Mouse (Mus musculus): ENCODE measurements around the gene Nrtn.

Nrtn gene

DNA sequence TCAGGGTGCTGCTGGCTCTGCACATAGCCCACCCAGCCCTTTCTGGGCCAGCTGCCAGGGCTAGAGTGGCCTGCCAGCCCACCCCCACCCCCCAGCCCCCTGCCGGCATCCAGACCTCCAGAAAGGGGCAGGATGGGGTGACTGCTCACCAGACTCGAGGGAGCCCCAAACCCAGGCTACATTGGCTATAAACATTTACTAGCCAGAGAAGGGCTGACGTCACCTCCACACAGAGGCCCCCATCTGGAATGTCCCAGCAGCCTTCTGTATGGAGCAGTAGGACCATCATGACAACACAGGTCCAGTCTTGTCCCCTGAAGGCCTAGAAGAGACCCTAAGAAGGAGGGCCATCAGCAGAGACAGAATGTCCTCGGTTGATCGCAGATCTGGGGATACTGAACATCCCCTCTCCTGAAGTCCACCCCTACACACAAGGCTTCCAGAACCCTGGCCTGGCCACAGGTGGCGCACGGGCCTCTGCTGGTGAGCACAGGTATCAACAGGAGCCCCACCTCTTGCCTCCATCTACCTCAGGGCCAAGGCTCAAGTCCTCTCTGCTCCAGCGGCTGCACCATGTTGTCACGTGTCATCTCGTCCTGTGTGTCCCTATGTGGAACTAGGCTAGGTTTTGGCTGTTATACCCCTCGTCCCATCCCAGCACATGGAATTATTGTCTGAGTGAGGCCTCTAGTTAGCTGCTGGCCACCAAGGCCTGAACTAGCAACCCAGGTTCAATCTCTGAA lies 33.7 kb downstream of the Nrtn start:
- peak; percentile 59 for DNase-seq (ENCODE audit: low read depth, low spot score)

DNA sequence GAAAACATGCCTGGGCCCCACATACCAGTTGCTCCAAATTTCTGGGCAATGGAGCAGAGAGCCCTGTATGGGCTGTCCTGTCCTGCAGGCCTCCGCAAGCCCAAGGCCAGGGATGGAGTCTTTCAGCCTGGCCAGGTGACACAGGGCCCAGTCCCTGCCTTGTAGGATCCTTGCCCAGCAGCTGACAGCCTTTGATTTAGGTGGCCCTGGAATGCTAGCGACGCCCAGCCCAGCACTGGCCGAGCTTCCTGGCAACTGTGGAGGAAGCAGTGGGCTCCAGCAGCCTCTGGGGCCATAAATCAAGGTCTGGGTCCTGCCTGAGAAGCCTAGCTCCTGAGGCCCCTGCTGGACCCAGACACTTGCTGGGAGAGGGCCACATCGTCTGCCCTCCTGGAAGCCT lies 34.9 kb downstream of the Nrtn start:
- no peak for DNase-seq (ENCODE audit: low read depth, low spot score)

DNA sequence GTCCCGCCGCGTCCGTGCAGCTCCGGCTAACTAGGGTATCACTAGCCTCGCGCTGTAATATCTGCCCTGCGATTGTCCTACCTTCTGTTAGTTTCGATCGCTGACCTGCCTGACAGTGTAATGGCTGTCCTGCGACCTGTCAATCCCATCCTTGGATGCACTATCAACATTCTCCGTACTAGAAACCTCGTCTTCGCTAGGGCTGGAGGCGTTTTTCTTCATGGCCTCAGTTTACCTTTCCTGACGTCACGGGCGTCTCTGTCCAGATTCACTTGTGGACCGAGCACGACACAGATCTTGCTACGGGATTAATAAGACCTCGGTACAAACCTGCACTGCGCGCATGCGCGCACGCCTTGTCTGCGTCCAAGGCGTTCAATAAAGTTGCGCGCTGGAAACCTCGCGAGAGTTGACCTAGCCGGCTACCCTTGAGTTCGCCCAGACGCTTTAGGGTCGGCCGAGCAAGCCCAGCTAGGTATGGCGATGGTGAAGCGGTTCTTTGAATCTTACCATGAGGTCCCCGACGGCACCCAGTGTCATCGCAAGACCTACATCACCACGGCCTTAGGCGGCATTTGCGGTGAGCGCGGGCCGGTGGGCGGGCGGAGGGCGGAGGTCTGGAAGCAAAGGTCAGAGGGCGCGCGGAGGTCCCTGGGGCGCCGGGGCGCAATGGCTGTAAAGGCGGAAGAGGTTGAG lies 39.8 kb downstream of the Nrtn start, which contains the start of the genes Ndufa11 and Vmac:
Gene Ndufa11 (plus strand): TSS at position 405 of the 696 bp plus-strand sequence.
Gene Vmac (minus strand): TSS at position 660 of the 696 bp plus-strand sequence.
- peak; percentile 98 for DNase-seq (ENCODE audit: low read depth, low spot score)

DNA sequence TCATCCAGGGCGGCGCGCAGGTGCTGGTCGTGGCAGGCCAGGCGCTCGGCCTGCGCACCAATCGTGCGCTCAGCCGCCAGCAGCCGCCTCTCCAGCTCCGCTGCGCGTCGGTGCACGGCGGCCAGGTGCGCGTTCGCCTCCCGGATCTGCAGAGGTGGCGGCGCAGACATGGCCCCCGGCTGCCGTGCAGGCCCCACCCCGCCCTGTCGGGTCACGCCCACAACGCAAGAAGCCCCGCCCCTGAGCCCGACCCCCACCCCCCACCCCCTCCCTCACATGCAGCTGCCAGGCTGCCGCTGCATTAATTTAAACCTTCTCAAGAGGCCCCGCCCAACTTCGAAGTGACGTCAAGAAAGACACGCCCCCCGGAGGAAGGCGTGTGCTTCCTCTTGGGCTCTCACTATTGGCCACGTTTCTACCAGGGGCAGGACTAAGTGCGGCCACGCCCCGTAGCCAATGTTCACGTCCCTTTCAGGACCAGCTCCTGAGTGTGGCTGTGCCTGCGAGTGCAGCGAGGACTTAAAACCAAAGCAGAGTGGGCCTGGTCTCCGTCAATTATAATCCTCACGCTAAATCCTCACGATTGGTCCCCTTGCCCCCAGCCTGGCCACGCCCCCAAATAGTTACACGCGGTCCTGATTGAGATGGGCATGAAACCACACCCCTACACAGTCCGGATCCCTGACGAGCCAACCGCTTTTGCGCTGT lies 40.5 kb downstream of the Nrtn start:
- peak; percentile 99 for DNase-seq (ENCODE audit: low read depth, low spot score)

DNA sequence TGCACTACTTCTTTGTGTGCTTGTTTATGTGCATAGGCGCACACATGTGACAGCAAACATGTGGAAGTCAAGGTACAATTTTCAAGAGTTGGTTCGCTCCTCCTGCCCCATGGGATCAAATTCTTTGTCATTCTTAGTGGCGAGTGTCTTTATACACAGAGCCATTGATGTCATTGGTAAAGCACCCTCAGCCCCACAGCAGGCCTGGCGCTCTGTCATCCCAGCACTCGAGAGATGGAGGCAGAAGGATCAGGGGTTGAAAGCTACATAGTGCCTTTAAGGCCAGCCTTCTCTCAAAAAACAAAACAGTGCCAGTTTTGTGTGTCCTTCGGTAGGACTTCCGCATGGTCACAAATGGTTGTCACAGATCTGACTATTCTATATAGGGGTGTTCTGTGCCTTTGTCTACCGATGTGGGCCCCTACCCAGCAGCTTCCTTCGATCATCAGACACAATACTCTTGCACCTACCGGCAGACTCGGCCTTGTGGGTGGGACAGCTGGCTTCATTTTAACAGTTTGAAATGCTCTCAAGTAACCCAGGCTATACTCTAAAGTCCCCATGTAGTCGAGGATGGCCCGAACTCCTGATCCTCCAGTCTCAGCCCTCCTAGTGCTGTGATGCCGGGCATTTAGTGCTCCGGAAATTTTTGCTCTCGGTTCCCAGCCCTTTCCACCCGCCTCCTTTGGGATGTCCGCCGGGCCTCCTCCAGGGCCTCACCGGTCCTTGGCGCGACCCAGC lies 41.2 kb downstream of the Nrtn start:
- DNase-seq (ENCODE audit: low read depth, low spot score) = no peak

DNA sequence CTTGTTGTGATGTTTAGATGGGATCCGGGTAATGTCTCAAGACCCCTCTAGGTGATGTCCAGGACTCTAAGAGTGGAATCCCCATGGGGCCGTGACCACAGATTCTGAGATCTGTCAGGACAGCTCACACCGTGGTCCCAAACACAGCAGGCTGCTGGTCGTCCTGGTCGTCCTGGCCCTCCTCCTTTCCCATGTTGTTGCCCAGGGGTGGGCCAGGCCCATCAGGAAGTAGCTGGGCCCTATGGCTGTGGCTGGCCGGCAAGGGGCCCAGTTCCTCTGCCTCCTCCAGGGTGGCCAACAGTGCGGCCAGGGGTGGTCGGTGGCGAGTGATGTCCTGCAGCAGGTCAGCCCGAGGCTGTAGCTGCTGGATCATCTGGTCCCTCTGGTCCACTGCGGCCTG lies 42.0 kb downstream of the Nrtn start:
- DNase-seq (ENCODE audit: low read depth, low spot score) = no peak

DNA sequence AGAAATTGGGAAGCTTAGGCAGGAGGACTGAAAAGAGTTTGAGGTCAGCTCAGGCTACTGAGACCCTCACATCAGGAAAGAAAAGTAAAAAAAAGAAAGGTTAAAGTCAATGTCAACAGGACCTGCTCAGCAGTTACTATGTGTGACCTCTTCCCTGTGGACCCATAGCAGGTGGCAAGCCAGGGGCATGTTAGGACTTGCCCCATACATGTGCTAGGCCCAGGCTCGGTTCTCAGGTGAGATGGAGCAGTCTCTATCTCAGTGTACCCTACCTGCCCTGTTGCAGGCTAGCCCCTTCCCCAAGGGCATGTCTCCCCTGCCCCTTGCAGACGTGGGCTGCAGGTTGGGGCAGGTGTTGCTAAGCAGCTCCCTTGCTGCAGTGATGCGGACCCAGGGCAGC lies 47.6 kb downstream of the Nrtn start:
- DNase-seq (ENCODE audit: low read depth, low spot score) = peak; percentile 63

DNA sequence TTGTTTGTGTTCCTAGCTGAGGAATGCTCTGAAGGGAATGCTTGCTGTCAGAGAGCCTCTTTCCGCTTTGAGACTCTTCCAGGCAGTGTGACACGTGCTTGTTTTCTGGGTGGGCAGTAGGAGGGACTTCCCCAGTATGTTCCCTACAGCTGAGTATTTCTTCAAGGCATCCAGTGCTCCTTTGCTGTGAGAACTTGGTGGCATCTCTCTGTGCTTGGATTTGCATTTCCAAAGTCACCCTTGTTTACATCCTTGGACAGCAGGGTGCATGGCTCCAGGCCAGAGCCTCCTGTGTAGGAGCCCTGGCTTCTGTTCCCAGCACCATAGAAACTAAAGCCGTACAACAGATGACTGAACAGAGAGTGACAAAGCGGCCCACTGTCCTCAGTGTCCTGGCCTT lies 48.6 kb downstream of the Nrtn start:
- peak; percentile 78 for DNase-seq (ENCODE audit: low read depth, low spot score)

DNA sequence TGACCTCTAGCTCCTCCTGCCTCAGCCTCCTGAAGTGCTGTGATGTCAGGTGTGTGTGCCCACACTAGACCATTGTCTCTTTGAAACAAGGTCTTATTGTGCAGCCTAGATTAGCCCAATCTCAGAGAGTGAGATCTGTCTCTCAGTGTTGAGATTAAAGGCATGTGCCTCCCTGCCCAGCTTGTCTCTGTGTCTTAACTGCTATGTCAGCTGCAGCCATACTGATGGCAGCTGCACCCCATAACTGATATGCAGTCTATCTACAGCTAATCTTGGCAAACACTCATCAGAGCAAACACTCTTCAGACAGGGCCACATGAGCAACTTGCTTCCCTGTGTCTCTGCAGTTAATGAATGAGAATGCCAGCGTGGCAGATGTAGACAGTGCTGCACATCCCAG lies 50.8 kb downstream of the Nrtn start:
- DNase-seq (ENCODE audit: low read depth, low spot score) = no peak

DNA sequence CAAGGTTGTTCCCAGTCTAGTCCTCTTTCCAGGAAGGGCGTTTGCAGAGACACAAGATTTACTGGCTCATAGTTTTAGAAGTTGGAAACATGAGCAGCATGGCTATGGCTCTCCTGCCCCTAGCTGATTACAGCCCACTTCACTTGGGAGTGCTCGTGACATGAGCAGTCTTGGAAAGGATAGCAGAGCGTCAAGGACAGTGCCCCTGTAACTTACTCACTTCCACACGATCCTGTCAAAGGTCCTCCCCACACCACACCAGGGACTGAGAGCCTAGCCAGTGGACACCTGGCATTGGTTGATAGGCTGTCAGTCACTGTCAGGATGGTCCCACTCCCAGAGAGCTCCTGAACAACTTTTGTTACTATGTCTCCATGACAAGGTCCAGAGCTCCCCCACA lies 54.3 kb downstream of the Nrtn start:
- DNase-seq (ENCODE audit: low read depth, low spot score) = no peak
